Mouse (Mus musculus) splenic B cell, adult 2 months (primary cell): ENCODE measurements at regions not wholly inside any gene's neighbourhood (a gene's known extent, or its start where the extent isn't known, plus 50 kb on each side); places are given as distances from the start of the nearest gene placed in this dataset.
"Not testable (repeated sequence)": the region's sequence is repeated elsewhere in the genome, so short reads cannot be mapped to it uniquely, and the experiment has no call there.

ENCODE experiments used
- DNase-seq: peaks from one replicate; pipeline ENCODE4 v3.0.0-alpha.2; 2011; ENCODE audit warnings: low read depth, low spot score
- H3K27me3 ChIP-seq: 2 replicates; pipeline ENCODE4 v1.6.1; 2012; ENCODE audit warnings: mild to moderate bottlenecking, low read length, moderate library complexity, mixed read lengths; ENCODE audit not compliant: control insufficient read depth, poor library complexity, insufficient read depth, severe bottlenecking
- H3K36me3 ChIP-seq: 2 replicates; pipeline ENCODE4 v1.6.1; 2012; ENCODE audit warnings: mild to moderate bottlenecking, low read length, moderate library complexity, mixed read lengths; ENCODE audit not compliant: control insufficient read depth, poor library complexity, insufficient read depth, severe bottlenecking

GRCm38 (mm10) chr14:53303179-53303578, 807.6 kb upstream of the Olfr1507 start:
- not testable (repeated sequence) for H3K36me3 ChIP-seq, H3K27me3 ChIP-seq, DNase-seq

- not testable (repeated sequence) for H3K36me3 ChIP-seq, DNase-seq, H3K27me3 ChIP-seq
Observed at GRCm38 (mm10) chr14:53302491-53302829, 806.9 kb upstream of the Olfr1507 start.

GRCm38 (mm10) chr14:53301722-53302490, 806.4 kb upstream of the Olfr1507 start:
- not testable (repeated sequence) for DNase-seq, H3K27me3 ChIP-seq, H3K36me3 ChIP-seq

GRCm38 (mm10) chr14:53301110-53301509, 805.6 kb upstream of the Olfr1507 start:
- not testable (repeated sequence) for H3K36me3 ChIP-seq, H3K27me3 ChIP-seq, DNase-seq

GRCm38 (mm10) chr14:53299735-53300134, 804.2 kb upstream of the Olfr1507 start:
- not testable (repeated sequence) for DNase-seq, H3K36me3 ChIP-seq, H3K27me3 ChIP-seq

GRCm38 (mm10) chr14:53283350-53284141, 788.0 kb upstream of the Olfr1507 start:
- H3K36me3 ChIP-seq, DNase-seq: not testable (repeated sequence)

GRCm38 (mm10) chr14:53273218-53273617, 777.7 kb upstream of the Olfr1507 start:
- DNase-seq, H3K36me3 ChIP-seq, H3K27me3 ChIP-seq: not testable (repeated sequence)

More at GRCm38 (mm10) chr14:53283350-53284141, 788.0 kb upstream of the Olfr1507 start:
- not testable (repeated sequence) for H3K27me3 ChIP-seq

- H3K36me3 ChIP-seq, DNase-seq, H3K27me3 ChIP-seq: not testable (repeated sequence)
Observed at GRCm38 (mm10) chr14:53267693-53268092, 772.1 kb upstream of the Olfr1507 start.

GRCm38 (mm10) chr14:53255962-53256361, 760.4 kb upstream of the Olfr1507 start:
- H3K36me3 ChIP-seq, DNase-seq: not testable (repeated sequence)

GRCm38 (mm10) chr14:53253470-53253869, 757.9 kb upstream of the Olfr1507 start:
- not testable (repeated sequence) for H3K27me3 ChIP-seq, DNase-seq, H3K36me3 ChIP-seq

More at GRCm38 (mm10) chr14:53255962-53256361, 760.4 kb upstream of the Olfr1507 start:
- not testable (repeated sequence) for H3K27me3 ChIP-seq

- not testable (repeated sequence) for DNase-seq, H3K27me3 ChIP-seq, H3K36me3 ChIP-seq
Observed at GRCm38 (mm10) chr14:53231142-53231541, 735.6 kb upstream of the Olfr1507 start.

GRCm38 (mm10) chr14:53224789-53225188, 729.2 kb upstream of the Olfr1507 start:
- not testable (repeated sequence) for DNase-seq, H3K36me3 ChIP-seq, H3K27me3 ChIP-seq

GRCm38 (mm10) chr14:53210554-53210953, 715.0 kb upstream of the Olfr1507 start:
- H3K36me3 ChIP-seq, H3K27me3 ChIP-seq, DNase-seq: not testable (repeated sequence)

GRCm38 (mm10) chr14:53209258-53209657, 713.7 kb upstream of the Olfr1507 start:
- not testable (repeated sequence) for DNase-seq, H3K27me3 ChIP-seq, H3K36me3 ChIP-seq

GRCm38 (mm10) chr14:53190931-53191330, 695.4 kb upstream of the Olfr1507 start:
- not testable (repeated sequence) for H3K27me3 ChIP-seq, H3K36me3 ChIP-seq, DNase-seq
